Mouse (Mus musculus): Measurements from ENCODE around the gene Gm10945. TPM values are rescaled to one million over a fixed set of nuclear protein-coding genes. Genes with fewer than 3 reads are reported as not detected.

The Gm10945 gene
- total RNA-seq (2023): not detected

GRCm38 (mm10) chr10:6761287-6761811 is at the start of gene Gm10945:
Gm10945 (minus strand) TSS chr10:6761761.

GRCm38 (mm10) chr10:6758206-6758605 is 3.4 kb downstream of the Gm10945 start, which contains the start of gene Oprm1:
Oprm1 (plus strand) TSS chr10:6758506.

Other genes with a start within 250 kb of the Gm10945 start
- not detected for gene Oprm1, start 3.3 kb downstream of the Gm10945 start, total RNA-seq (2023)